Mouse (Mus musculus) stomach, embryonic 14.5 days (tissue): ENCODE results near the gene Gsto1. TPM values are rescaled to one million over a fixed set of nuclear protein-coding genes. Genes with fewer than 3 reads are reported as not detected.

ENCODE experiments used
- ATAC-seq: fragments of 200-750 bp; cut with Nextera tagmentation; 2 replicates; pipeline ENCODE4 v1.8.0; 2017; ENCODE audit warnings: low read depth, moderate TSS enrichment; ENCODE audit not compliant: insufficient number of reproducible peaks, insufficient read depth, low FRiP score
- H3K27ac ChIP-seq: fragments of 300-500 bp; sonication (generic); 2 replicates; pipeline ENCODE4 v1.5.1; 2014; ENCODE audit warnings: mild to moderate bottlenecking, low read length, moderate library complexity, mixed read lengths
- H3K27me3 ChIP-seq: fragments of 300-500 bp; sonication (generic); 2 replicates; pipeline ENCODE4 v1.6.1; 2014; ENCODE audit warnings: low read length, control low read depth, mixed read lengths; ENCODE audit not compliant: control insufficient read depth, insufficient read depth
- H3K36me3 ChIP-seq: fragments of 300-500 bp; sonication (generic); 2 replicates; pipeline ENCODE4 v1.6.1; 2014; ENCODE audit warnings: mild to moderate bottlenecking, control low read depth, low read length, moderate library complexity, mixed read lengths; ENCODE audit not compliant: control insufficient read depth, insufficient read depth
- H3K4me1 ChIP-seq: fragments of 300-500 bp; sonication (generic); 2 replicates; pipeline ENCODE4 v1.6.1; 2014; ENCODE audit warnings: low read length, control low read depth, mixed read lengths; ENCODE audit not compliant: control insufficient read depth, insufficient read depth
- H3K4me2 ChIP-seq: fragments of 300-500 bp; sonication (generic); replicated peaks from 2 replicates; pipeline ENCODE4 v1.6.1; 2014; ENCODE audit warnings: low read depth, low read length, control low read depth
- H3K4me3 ChIP-seq: fragments of 300-500 bp; sonication (generic); 2 replicates; pipeline ENCODE4 v1.5.1; 2014; ENCODE audit warnings: low read depth, low read length, control low read depth
- H3K9ac ChIP-seq: fragments of 300-500 bp; sonication (generic); replicated peaks from 2 replicates; pipeline ENCODE4 v1.6.1; 2014; ENCODE audit warnings: low read depth, mild to moderate bottlenecking, control low read depth, low read length, moderate library complexity, mixed read lengths
- H3K9me3 ChIP-seq: fragments of 300-500 bp; sonication (generic); 2 replicates; pipeline ENCODE4 v1.6.1; 2016; ENCODE audit warnings: low read depth, low read length, control low read depth; ENCODE audit not compliant: control insufficient read depth
- WGBS: fragments of 180-500 bp; shearing (Covaris S2); extraction: QIAGEN DNeasy Blood & Tissue Kit; methylation state at CpG from one replicate; pipeline ENCODE4 v1.1.7; 2014; 5-methylcytosine and 5-hydroxymethylcytosine counted together
- polyA plus RNA-seq: library from polyadenylated mRNA; unstranded; fragments of >200 nt; fragmentation: Nextera tagmentation; extraction: Ambion mirVana; gene quantifications from 2 replicates; pipeline ENCODE4 v1.2.1, GENCODE M21; 2014

Gene Gsto1
- polyA plus RNA-seq, 1 experiment from 2014 or later = 482 TPM

DNA sequence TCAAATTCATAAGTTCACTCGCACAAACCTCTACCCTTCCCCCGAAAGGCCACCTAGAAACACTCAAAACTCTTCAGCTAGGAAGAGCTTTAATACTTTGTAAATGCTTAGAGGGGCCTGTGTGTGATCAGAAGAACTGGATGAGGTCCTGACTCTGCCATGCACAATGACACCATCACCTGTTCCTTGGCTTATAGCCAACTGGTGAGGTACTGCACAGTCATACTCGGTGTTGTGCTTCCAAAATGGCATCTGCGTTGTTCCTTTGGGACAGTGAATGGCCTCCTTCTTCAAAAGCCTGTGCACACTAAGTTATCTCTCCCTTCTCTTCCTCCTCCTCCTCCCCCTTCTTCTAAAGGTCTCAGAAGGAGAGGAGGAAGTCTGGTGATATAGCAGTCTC lies 56.0 kb downstream of the Gsto1 start:
- Histone ChIP-seq H3K27me3 (no peaks in the 10 kb centered on the region), H3K4me3 (no peak overlapping the region), H3K4me2 (no peak overlapping the region), H3K27ac (no peak overlapping the region), H3K36me3 (no peaks in the 10 kb centered on the region), H3K4me1 (peaks cover 33% of the 10 kb centered on the region), H3K9ac (no peak overlapping the region), H3K9me3 (no peaks in the 10 kb centered on the region)
- WGBS = 84% methylated on average over 4 of the region's 4 CpGs
- no peak for ATAC-seq

DNA sequence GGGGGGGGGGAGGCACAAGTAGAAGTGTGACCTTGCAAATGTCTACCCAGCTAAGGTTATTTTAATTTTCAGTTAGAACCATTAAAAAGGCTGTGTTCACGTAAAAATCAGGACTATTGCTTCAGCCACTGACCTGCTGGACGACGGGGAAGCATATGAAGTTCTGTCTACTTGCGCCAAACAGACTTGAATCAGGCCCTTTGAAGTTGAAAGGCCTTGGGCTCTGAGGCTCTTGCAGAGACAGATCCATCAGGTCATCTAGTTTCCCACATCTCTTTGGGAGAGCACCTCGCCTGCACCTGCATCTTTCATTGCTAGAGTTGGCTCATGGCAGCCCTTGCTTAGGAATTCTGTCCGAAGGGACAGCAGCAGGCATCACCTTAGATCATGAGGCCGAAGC lies 58.6 kb downstream of the Gsto1 start:
- WGBS = 92% methylated on average over 7 of the region's 7 CpGs
- Histone ChIP-seq H3K9ac (no peak overlapping the region), H3K36me3 (no peaks in the 10 kb centered on the region), H3K9me3 (no peaks in the 10 kb centered on the region), H3K4me1 (peaks cover 46% of the 10 kb centered on the region), H3K27ac (no peak overlapping the region), H3K27me3 (no peaks in the 10 kb centered on the region), H3K4me2 (no peak overlapping the region), H3K4me3 (no peak overlapping the region)
- ATAC-seq = no peak

GRCm38 (mm10) chr19:47914191-47914590 lies 59.4 kb downstream of the Gsto1 start:
- H3K9ac ChIP-seq = no peak overlapping the region

More at GRCm38 (mm10) chr19:47914191-47914590, 59.4 kb downstream of the Gsto1 start:
- H3K4me2 ChIP-seq = no peak overlapping the region
- no peak overlapping the region for H3K4me3 ChIP-seq
- ATAC-seq = no peak
- H3K27ac ChIP-seq = no peak overlapping the region
- 91% methylated on average over 4 of the region's 4 CpGs for WGBS
- H3K36me3 ChIP-seq = no peaks in the 10 kb centered on the region
- peaks cover 38% of the 10 kb centered on the region for H3K4me1 ChIP-seq
- no peaks in the 10 kb centered on the region for H3K27me3 ChIP-seq
- H3K9me3 ChIP-seq = no peaks in the 10 kb centered on the region

Other genes with a start within 250 kb of the Gsto1 start
- 10.3 and 12.7 TPM in 2 replicates for gene Col17a1, start 162.9 kb upstream of the Gsto1 start, polyA plus RNA-seq
- gene Sfr1, start 123.3 kb upstream of the Gsto1 start, polyA plus RNA-seq = 381 and 400 TPM in 2 replicates
- gene Gsto2, start 10.6 kb downstream of the Gsto1 start, polyA plus RNA-seq = 1.1 and 1.5 TPM in 2 replicates
- gene Cfap43, start 64.3 kb downstream of the Gsto1 start, polyA plus RNA-seq = 0.21 and 0.97 TPM in 2 replicates
- 9.3 and 11.0 TPM in 2 replicates for gene Itprip, start 64.3 kb downstream of the Gsto1 start, polyA plus RNA-seq
- not detected in 2 replicates for gene Cfap58, start 82.7 kb downstream of the Gsto1 start, polyA plus RNA-seq